Mouse (Mus musculus) limb, embryonic 14.5 days (tissue): Measurements from ENCODE around the gene Gm17651. TPM values are rescaled to one million over a fixed set of nuclear protein-coding genes. Genes with fewer than 3 reads are reported as not detected.

ENCODE experiments used
- ATAC-seq: fragments of 200-750 bp; cut with Nextera tagmentation; 2 replicates; pipeline ENCODE4 v1.8.0; 2017; ENCODE audit warnings: low read depth, moderate number of reproducible peaks, moderate TSS enrichment; ENCODE audit not compliant: low FRiP score
- DNase-seq: peaks from one replicate; pipeline ENCODE4 v3.0.0-alpha.2; 2015; ENCODE audit warnings: low spot score
- H3K27ac ChIP-seq: fragments of 300-500 bp; sonication (generic); replicated peaks from 2 replicates; pipeline ENCODE4 v1.5.1; 2014; ENCODE audit warnings: low read depth, mild to moderate bottlenecking, low read length, moderate library complexity, mixed read lengths
- H3K27me3 ChIP-seq: fragments of 300-500 bp; sonication (generic); 2 replicates; pipeline ENCODE4 v1.6.1; 2014; ENCODE audit warnings: low read length, mixed read lengths; ENCODE audit not compliant: control insufficient read depth, insufficient read depth
- H3K36me3 ChIP-seq: fragments of 300-500 bp; sonication (generic); 2 replicates; pipeline ENCODE4 v1.6.1; 2014; ENCODE audit warnings: mild to moderate bottlenecking, low read length, moderate library complexity, mixed read lengths; ENCODE audit not compliant: control insufficient read depth, insufficient read depth
- H3K4me1 ChIP-seq: fragments of 300-500 bp; sonication (generic); 2 replicates; pipeline ENCODE4 v1.6.1; 2014; ENCODE audit warnings: antibody characterized with exemption, low read length, mixed read lengths; ENCODE audit not compliant: control insufficient read depth, insufficient read depth
- H3K4me2 ChIP-seq: fragments of 300-500 bp; sonication (generic); replicated peaks from 2 replicates; pipeline ENCODE4 v1.6.1; 2014; ENCODE audit warnings: low read depth, mild to moderate bottlenecking, low read length, moderate library complexity; ENCODE audit not compliant: severe bottlenecking
- H3K4me3 ChIP-seq: fragments of 300-500 bp; sonication (generic); replicated peaks from 2 replicates; pipeline ENCODE4 v1.5.1; 2014; ENCODE audit warnings: low read length
- H3K9ac ChIP-seq: fragments of 300-500 bp; sonication (generic); 2 replicates; pipeline ENCODE4 v1.6.1; 2014; ENCODE audit warnings: mild to moderate bottlenecking, low read depth, low read length, moderate library complexity; ENCODE audit not compliant: severe bottlenecking
- H3K9me3 ChIP-seq: fragments of 300-500 bp; sonication (generic); 2 replicates; pipeline ENCODE4 v1.6.1; 2016; ENCODE audit warnings: low read length; ENCODE audit not compliant: control insufficient read depth
- POLR2A ChIP-seq: fragments of 200-500 bp; IDR thresholded peaks from 2 replicates; pipeline ENCODE4 v1.8.0; 2012; ENCODE audit warnings: inconsistent platforms, mild to moderate bottlenecking, moderate library complexity, borderline replicate concordance; ENCODE audit not compliant: insufficient read depth, insufficient read length; ENCODE audit errors: extremely low read depth
- WGBS: fragments of 180-500 bp; shearing (Covaris S2); extraction: QIAGEN DNeasy Blood & Tissue Kit; methylation state at CpG from one replicate; pipeline ENCODE4 v1.1.7; 2014; 5-methylcytosine and 5-hydroxymethylcytosine counted together
- polyA plus RNA-seq, 2 experiments: library from polyadenylated mRNA; depleted of rRNA in 1 of 2; stranded (reverse) in 1 of 2; unstranded in 1 of 2; fragments of >200 nt; fragmentation: Nextera tagmentation in 1 of 2; extraction: Ambion mirVana in 1 of 2; gene quantifications; 2 replicates each; pipeline versions ENCODE4 v1.2.1 to v1.2.3; 2012 to 2014

Gm17651 gene
- polyA plus RNA-seq, 2 experiments, result not detected

GRCm38 (mm10) chr3:97693806-97694205, 19.3 kb upstream of the Gm17651 start:
- H3K4me3 ChIP-seq, result no peak overlapping the region
- TF ChIP-seq POLR2A, result no peak
- no peaks in the 10 kb centered on the region for H3K36me3 ChIP-seq
- no peaks in the 10 kb centered on the region for H3K9me3 ChIP-seq
- no peaks in the 10 kb centered on the region for H3K27me3 ChIP-seq
- H3K27ac ChIP-seq, result no peak overlapping the region
- H3K9ac ChIP-seq, result no peak overlapping the region
- DNase-seq (no peak), ATAC-seq (no peak)
- H3K4me1 ChIP-seq, result no peaks in the 10 kb centered on the region
- H3K4me2 ChIP-seq, result no peak overlapping the region
- WGBS, result 86% methylated on average over 6 of the region's 6 CpGs

DNA sequence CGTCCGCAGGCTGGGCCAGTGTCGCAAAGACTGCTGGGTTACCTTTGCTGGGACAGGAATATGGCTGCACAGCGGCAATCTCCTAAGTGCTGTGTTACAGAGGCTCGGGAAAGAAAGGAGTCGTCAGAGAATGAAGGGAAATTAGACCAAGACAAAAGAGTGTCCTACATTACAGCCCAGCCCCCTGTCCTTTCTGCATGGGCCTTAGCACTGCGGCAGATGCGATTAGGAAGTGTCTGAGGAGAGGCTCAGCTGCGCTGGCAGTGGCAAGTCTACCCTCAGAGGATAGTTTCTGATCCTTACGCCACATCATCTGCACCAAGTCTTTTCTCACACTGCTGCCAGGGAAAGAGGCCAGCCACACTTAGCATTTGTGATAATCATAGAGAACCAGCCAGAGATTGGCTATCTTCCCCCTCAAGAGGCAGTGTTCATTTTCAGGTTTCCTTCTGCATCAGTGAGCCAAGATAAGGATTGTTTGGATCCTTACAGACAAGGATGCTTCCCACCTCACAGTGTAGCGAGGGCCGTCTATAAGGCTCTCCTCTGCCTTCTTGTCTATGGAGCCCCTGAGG, 17.0 kb upstream of the Gm17651 start:
- WGBS, result 80% methylated on average over 12 of the region's 12 CpGs
- ATAC-seq, result no peak

GRCm38 (mm10) chr3:97690590-97690989, 16.1 kb upstream of the Gm17651 start:
- no peak overlapping the region for H3K4me2 ChIP-seq
- H3K27ac ChIP-seq, result no peak overlapping the region
- WGBS, result 56% methylated on average over 7 of the region's 7 CpGs
- no peak for TF ChIP-seq POLR2A
- H3K27me3 ChIP-seq, result no peaks in the 10 kb centered on the region
- ATAC-seq (no peak), DNase-seq (no peak)
- no peak overlapping the region for H3K4me3 ChIP-seq
- no peaks in the 10 kb centered on the region for H3K4me1 ChIP-seq
- H3K36me3 ChIP-seq, result no peaks in the 10 kb centered on the region
- no peak overlapping the region for H3K9ac ChIP-seq
- no peaks in the 10 kb centered on the region for H3K9me3 ChIP-seq

More for the DNA sequence above, 17.0 kb upstream of the Gm17651 start:
- TF ChIP-seq POLR2A, result no peak
- no peak overlapping the region for H3K27ac ChIP-seq
- H3K9me3 ChIP-seq, result no peaks in the 10 kb centered on the region
- no peak overlapping the region for H3K4me3 ChIP-seq
- H3K9ac ChIP-seq, result no peak overlapping the region
- no peak overlapping the region for H3K4me2 ChIP-seq
- no peak for DNase-seq
- H3K36me3 ChIP-seq, result no peaks in the 10 kb centered on the region
- H3K4me1 ChIP-seq, result no peaks in the 10 kb centered on the region
- no peaks in the 10 kb centered on the region for H3K27me3 ChIP-seq

DNA sequence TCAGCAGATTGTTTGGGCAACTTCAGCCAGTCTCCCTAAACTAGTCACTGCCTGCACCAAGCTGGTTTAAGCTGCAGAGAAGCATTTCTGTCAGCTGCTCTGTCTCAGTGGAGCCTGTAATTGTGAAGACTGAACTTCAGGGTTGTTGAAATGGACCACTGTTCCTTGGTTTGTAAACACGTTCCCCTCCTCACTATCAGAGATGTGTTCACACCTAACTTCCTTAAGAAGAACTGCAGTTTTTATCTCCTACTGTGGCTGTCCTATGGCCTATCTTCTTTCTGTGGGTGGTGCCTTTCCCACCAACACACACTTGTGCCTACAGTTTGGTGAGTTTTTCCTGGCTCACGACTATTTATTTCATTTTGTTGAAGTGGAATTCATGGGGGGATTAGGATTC, 14.8 kb upstream of the Gm17651 start:
- Histone ChIP-seq H3K9me3 (no peaks in the 10 kb centered on the region), H3K36me3 (no peaks in the 10 kb centered on the region), H3K27me3 (no peaks in the 10 kb centered on the region), H3K4me1 (no peaks in the 10 kb centered on the region), H3K9ac (no peak overlapping the region), H3K4me2 (no peak overlapping the region), H3K27ac (no peak overlapping the region), H3K4me3 (no peak overlapping the region)
- WGBS, result 64% methylated on average over 2 of the region's 2 CpGs
- no peak for TF ChIP-seq POLR2A
- ATAC-seq (no peak), DNase-seq (no peak)

- Histone ChIP-seq H3K36me3 (no peaks in the 10 kb centered on the region), H3K4me3 (no peak overlapping the region), H3K9me3 (no peaks in the 10 kb centered on the region), H3K27ac (no peak overlapping the region), H3K27me3 (no peaks in the 10 kb centered on the region), H3K9ac (no peak overlapping the region), H3K4me2 (no peak overlapping the region), H3K4me1 (peaks cover under 1% of the 10 kb centered on the region; the same call in 1 of the 2 replicates)
- ATAC-seq (no peak), DNase-seq (no peak)
- TF ChIP-seq POLR2A, result no peak
- WGBS, result 78% methylated on average over 4 of the region's 4 CpGs
Observed at GRCm38 (mm10) chr3:97686372-97687117, 12.1 kb upstream of the Gm17651 start.
